In the genomic region with DNA sequence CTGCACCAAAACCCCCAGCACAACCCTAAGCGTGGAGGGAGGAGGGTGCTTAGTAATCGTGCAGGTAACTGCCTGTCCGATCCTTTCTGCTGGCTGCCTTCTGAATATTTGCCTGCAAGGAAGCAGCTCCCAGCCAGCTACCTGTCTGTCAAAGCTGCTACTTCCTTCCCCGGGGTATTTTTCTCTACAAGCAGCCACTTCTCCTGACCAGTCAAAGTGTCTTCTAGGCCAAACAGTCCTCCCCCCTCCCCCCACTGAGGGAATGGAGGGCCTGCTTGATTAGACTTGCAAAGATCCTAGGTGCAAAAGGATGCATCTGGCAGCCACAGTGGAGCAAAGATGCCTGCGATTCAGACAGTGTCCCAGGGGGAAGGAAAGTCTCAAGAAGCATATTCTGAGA, we compare ENCODE assay signal across 9 mouse cellular contexts. TPM values are rescaled to one million over a fixed set of nuclear protein-coding genes. Genes with fewer than 3 reads are reported as not detected.
DNase-seq lines count a peak whose midpoint lies in the region; ATAC-seq and TF ChIP-seq lines count a peak whose summit lies in the region.
"Had no signal": no experiment of that assay in that cellular context is flagged by ENCODE, and none has a peak within 500 bp of the region (broad histone marks: within the 10 kb centered on the region; RNA-seq: fewer than 3 reads in every experiment).

No protein-coding gene starts in this region.

- TF ChIP-seq CTCF in lung, postnatal 0 days (IDR thresholded peaks at IDR 0.05): no peak

- H3K4me1 ChIP-seq in hindbrain, embryonic 16.5 days (ENCODE audit: control insufficient read depth, insufficient read depth, low read depth, low read length): peaks cover 42% of the 10 kb centered on the region
- peaks cover 33% of the 10 kb centered on the region for H3K4me1 ChIP-seq in neural tube, embryonic 14.5 days (ENCODE audit: control insufficient read depth, insufficient read depth, low read length)
- H3K4me1 ChIP-seq in lung, postnatal 0 days (ENCODE audit: insufficient read depth, low read depth, low read length): peaks cover 6% of the 10 kb centered on the region; the same call in 1 of the 2 replicates

- peak overlapping the region; percentile 51 for H3K27ac ChIP-seq in hindbrain, embryonic 16.5 days (ENCODE audit: low read depth, low read length)
- peak overlapping the region; percentile 29; the same call in 1 of the 2 replicates for H3K27ac ChIP-seq in neural tube, embryonic 14.5 days (ENCODE audit: low read depth, low read length)
- H3K27ac ChIP-seq in lung, postnatal 0 days (ENCODE audit: low read length): no peak overlapping the region

- H3K4me2 ChIP-seq in hindbrain, embryonic 16.5 days (ENCODE audit: low read length): peak overlapping the region; percentile 31
- no peak overlapping the region for H3K4me2 ChIP-seq in neural tube, embryonic 14.5 days (ENCODE audit: low read depth, low read length)
- H3K4me2 ChIP-seq in lung, postnatal 0 days (replicated peaks; ENCODE audit: low read depth, low read length): no peak overlapping the region

- no peak for TF ChIP-seq EP300 in lung, postnatal 0 days (IDR thresholded peaks at IDR 0.05)

- H3K9ac ChIP-seq in hindbrain, embryonic 16.5 days (ENCODE audit: low read depth, low read length): peak overlapping the region; percentile 38
- no peak overlapping the region for H3K9ac ChIP-seq in neural tube, embryonic 14.5 days (replicated peaks; ENCODE audit: low read depth, low read length)
- H3K9ac ChIP-seq in lung, postnatal 0 days (replicated peaks; ENCODE audit: low read depth): no peak overlapping the region

- ATAC-seq in hindbrain, embryonic 16.5 days: peak; percentile 19; the same call in 1 of the 2 replicates
- no peak for ATAC-seq in neural tube, embryonic 14.5 days (ENCODE audit: low read depth)
- no peak for ATAC-seq in lung, postnatal 0 days

- peak; percentile 33 for DNase-seq in adrenal gland, adult 2 months
- no peak for DNase-seq in adrenal gland, postnatal 25 days
- DNase-seq in left cerebral cortex, postnatal 4 days: peak; percentile 52
- no peak for DNase-seq in left cerebral cortex, adult 8-10 months (ENCODE audit: low spot score in 2 of 2)
- DNase-seq in lung, postnatal 0 days (ENCODE audit: low spot score): no peak
- no peak for DNase-seq in gastrocnemius, postnatal 36 days
- DNase-seq: right cerebral cortex, postnatal 14 days had no signal

- no peaks in the 10 kb centered on the region for H3K27me3 ChIP-seq in hindbrain, embryonic 16.5 days (replicated peaks; ENCODE audit: control insufficient read depth, insufficient read depth, low read length)
- H3K27me3 ChIP-seq in neural tube, embryonic 14.5 days (ENCODE audit: control insufficient read depth, insufficient read depth, low read length): no peaks in the 10 kb centered on the region
- no peaks in the 10 kb centered on the region for H3K27me3 ChIP-seq in lung, postnatal 0 days (replicated peaks; ENCODE audit: insufficient read depth, low read length)

- 17% methylated on average over 5 of the region's 5 CpGs for WGBS in hindbrain, embryonic 16.5 days
- 35% methylated on average over 5 of the region's 5 CpGs for WGBS in neural tube, embryonic 14.5 days
- 20% methylated on average over 5 of the region's 5 CpGs for WGBS in lung, postnatal 0 days

- intact Hi-C loops in left cerebral cortex, postnatal 4 days (cut with DNase I): no loop called here
- intact Hi-C loops in gastrocnemius, postnatal 36 days (cut with DNase I): loop anchor here (1.0 kb wide), 1 partner anchor 23 kb away; no protein-coding TSS in a partner anchor

- H3K9me3 ChIP-seq in hindbrain, embryonic 16.5 days (ENCODE audit: control insufficient read depth, low read length): no peaks in the 10 kb centered on the region
- no peaks in the 10 kb centered on the region for H3K9me3 ChIP-seq in neural tube, embryonic 14.5 days (ENCODE audit: control insufficient read depth, low read length)
- no peaks in the 10 kb centered on the region for H3K9me3 ChIP-seq in lung, postnatal 0 days (ENCODE audit: low read length)

- H3K4me3 ChIP-seq in hindbrain, embryonic 16.5 days (ENCODE audit: low read length): no peak overlapping the region
- no peak overlapping the region for H3K4me3 ChIP-seq in neural tube, embryonic 14.5 days (ENCODE audit: low read depth, low read length)
- no peak overlapping the region for H3K4me3 ChIP-seq in lung, postnatal 0 days (ENCODE audit: low read depth, low read length)

- no peaks in the 10 kb centered on the region for H3K36me3 ChIP-seq in hindbrain, embryonic 16.5 days (ENCODE audit: control insufficient read depth, insufficient read depth, low read length)
- no peaks in the 10 kb centered on the region for H3K36me3 ChIP-seq in neural tube, embryonic 14.5 days (ENCODE audit: control insufficient read depth, insufficient read depth, low read length)
- no peaks in the 10 kb centered on the region for H3K36me3 ChIP-seq in lung, postnatal 0 days (ENCODE audit: insufficient read depth, low read length)

RNA-seq across cellular contexts. Expression of gene Boc, which starts 7.9 kb away (rescaled TPM):
- total RNA-seq in adrenal gland, adult 2 months (2021): 10 to 100 TPM; 46.3 to 52.1 TPM
- 73.4 and 94.6 TPM in 2 replicates for polyA plus RNA-seq in adrenal gland, adult 2 months (2012; rRNA removed)
- total RNA-seq in adrenal gland, postnatal 25 days (2021): 55.9 and 68.4 TPM in 2 replicates
- total RNA-seq in left cerebral cortex, postnatal 4 days (2021): 10 to 100 TPM; 20.0 to 22.4 TPM
- total RNA-seq in left cerebral cortex, adult 8-10 months (2022): 10 to 100 TPM; 13.9 to 16.8 (median 15.3) TPM
- polyA plus RNA-seq in hindbrain, embryonic 16.5 days (2015; fragmentation: Nextera tagmentation; extraction: Ambion mirVana): 12.1 and 16.4 TPM in 2 replicates
- 7.8 and 9.9 TPM in 2 replicates for polyA plus RNA-seq in neural tube, embryonic 14.5 days (2014; fragmentation: Nextera tagmentation; extraction: Ambion mirVana)
- 13.7 and 14.1 TPM in 2 replicates for polyA plus RNA-seq in lung, postnatal 0 days (2015; fragmentation: Nextera tagmentation; extraction: Ambion mirVana)
- 1 to 10 TPM; 3.7 to 3.8 TPM for total RNA-seq in gastrocnemius, postnatal 36 days (2021)

Comparison
In these comparisons a context has a peak if more than half of its experiments do, and no peak if none do; other contexts are left out.
1. DNase-seq: peak in adrenal gland, adult 2 months (single experiment) and left cerebral cortex, postnatal 4 days (single experiment); none in adrenal gland, postnatal 25 days (single experiment), left cerebral cortex, adult 8-10 months (0 of 2), lung, postnatal 0 days (single experiment) and gastrocnemius, postnatal 36 days (0 of 2).